Mouse (Mus musculus): ENCODE results near the gene Gpbar1.

- TF ChIP-seq CTCF (IDR thresholded peaks at IDR 0.05; ENCODE audit: low read depth) = no peak
- TF ChIP-seq EP300 (IDR thresholded peaks at IDR 0.05; ENCODE audit: low read depth) = no peak
Measured at GRCm38 (mm10) chr1:74297269-74297668, 18.9 kb downstream of the Gpbar1 start.
